23 mouse cellular contexts compared by ENCODE assay signal in the genomic region with DNA sequence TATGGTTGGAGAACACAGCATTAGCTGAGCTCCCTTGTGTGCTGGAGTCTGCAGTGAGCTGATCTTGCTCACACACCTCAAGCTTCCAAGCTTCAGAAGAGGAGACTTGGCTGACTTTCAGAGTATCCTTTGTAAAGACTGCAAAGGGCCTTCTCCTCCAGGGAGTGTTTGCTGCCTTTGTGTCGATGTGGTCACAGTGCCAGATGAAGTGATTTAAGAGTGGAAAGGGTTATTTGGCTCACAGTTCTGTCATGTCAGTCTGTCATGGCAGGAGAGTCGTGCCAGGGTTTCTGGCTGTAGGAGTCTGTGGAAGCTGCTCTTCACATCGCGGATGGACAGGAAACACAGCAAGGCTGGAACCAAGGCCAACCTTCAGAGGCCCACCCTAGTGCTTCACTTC.
A peak's percentile ranks its signal among the peaks of the same experiment; 100 is the strongest.
DNase-seq lines count a peak whose midpoint lies in the region; ATAC-seq and TF ChIP-seq lines count a peak whose summit lies in the region.
"Had no signal": no experiment of that assay in that cellular context is flagged by ENCODE, and none has a peak within 500 bp of the region (broad histone marks: within the 10 kb centered on the region; RNA-seq: fewer than 3 reads in every experiment).

No protein-coding gene starts in this region.

- H3K27me3 ChIP-seq in forebrain, embryonic 14.5 days (replicated peaks; ENCODE audit: control insufficient read depth, insufficient read depth, low read length), result no peaks in the 10 kb centered on the region
- no peaks in the 10 kb centered on the region for H3K27me3 ChIP-seq in forebrain, postnatal 0 days (ENCODE audit: insufficient read depth, low read length)
- H3K27me3 ChIP-seq in hindbrain, embryonic 16.5 days (replicated peaks; ENCODE audit: control insufficient read depth, insufficient read depth, low read length), result no peaks in the 10 kb centered on the region
- H3K27me3 ChIP-seq in hindbrain, embryonic 10.5 days (ENCODE audit: insufficient read depth, poor library complexity, severe bottlenecking), result no peaks in the 10 kb centered on the region
- H3K27me3 ChIP-seq: embryonic facial prominence, embryonic 12.5 days; forebrain, embryonic 13.5 days; Patski had no signal

- H3K4me3 ChIP-seq in forebrain, embryonic 14.5 days (ENCODE audit: low read depth, low read length), result no peak overlapping the region
- H3K4me3 ChIP-seq in forebrain, postnatal 0 days (ENCODE audit: low read depth, low read length), result no peak overlapping the region
- H3K4me3 ChIP-seq in hindbrain, embryonic 16.5 days (ENCODE audit: low read length), result no peak overlapping the region
- H3K4me3 ChIP-seq in hindbrain, embryonic 10.5 days, result no peak overlapping the region
- no peak overlapping the region for H3K4me3 ChIP-seq in left cerebral cortex, adult 2 months
- H3K4me3 ChIP-seq: embryonic facial prominence, embryonic 10.5 days; embryonic facial prominence, embryonic 12.5 days; forebrain, embryonic 13.5 days had no signal

- H3K9me3 ChIP-seq in forebrain, embryonic 14.5 days (replicated peaks; ENCODE audit: control insufficient read depth, low read length), result no peaks in the 10 kb centered on the region
- no peaks in the 10 kb centered on the region for H3K9me3 ChIP-seq in forebrain, postnatal 0 days (ENCODE audit: low read length)
- H3K9me3 ChIP-seq in hindbrain, embryonic 16.5 days (ENCODE audit: control insufficient read depth, low read length), result no peaks in the 10 kb centered on the region
- no peaks in the 10 kb centered on the region for H3K9me3 ChIP-seq in hindbrain, embryonic 10.5 days
- H3K9me3 ChIP-seq: embryonic facial prominence, embryonic 10.5 days; embryonic facial prominence, embryonic 12.5 days; forebrain, embryonic 13.5 days; G1E had no signal

- intact Hi-C loops in left cerebral cortex, adult 2 months (cut with DNase I), result no loop called here
- intact Hi-C loops in left cerebral cortex, postnatal 4 days (cut with DNase I), result no loop called here

- WGBS in forebrain, embryonic 14.5 days, result 77% methylated on average over 4 of the region's 4 CpGs
- 52% methylated on average over 4 of the region's 4 CpGs for WGBS in forebrain, postnatal 0 days
- 70% methylated on average over 4 of the region's 4 CpGs for WGBS in hindbrain, embryonic 16.5 days
- WGBS in hindbrain, embryonic 10.5 days, result 89% methylated on average over 4 of the region's 4 CpGs

- no peaks in the 10 kb centered on the region for H3K4me1 ChIP-seq in forebrain, embryonic 14.5 days (ENCODE audit: control insufficient read depth, insufficient read depth, low read length)
- H3K4me1 ChIP-seq in forebrain, postnatal 0 days (ENCODE audit: insufficient read depth), result no peaks in the 10 kb centered on the region
- H3K4me1 ChIP-seq in hindbrain, embryonic 16.5 days (ENCODE audit: control insufficient read depth, insufficient read depth, low read depth, low read length), result no peaks in the 10 kb centered on the region
- H3K4me1 ChIP-seq in hindbrain, embryonic 10.5 days (replicated peaks), result peaks cover 20% of the 10 kb centered on the region
- H3K4me1 ChIP-seq: embryonic facial prominence, embryonic 12.5 days had no signal

- H3K4me2 ChIP-seq in forebrain, embryonic 14.5 days (ENCODE audit: low read length), result no peak overlapping the region
- H3K4me2 ChIP-seq in forebrain, postnatal 0 days (ENCODE audit: low read depth), result no peak overlapping the region
- H3K4me2 ChIP-seq in hindbrain, embryonic 16.5 days (ENCODE audit: low read length), result no peak overlapping the region
- H3K4me2 ChIP-seq: embryonic facial prominence, embryonic 12.5 days; forebrain, embryonic 13.5 days had no signal

- DNase-seq in forebrain, embryonic 14.5 days (ENCODE audit: low spot score), result peak; percentile 16
- no peak for DNase-seq in forebrain, postnatal 0 days
- no peak for DNase-seq in hindbrain, embryonic 10.5 days (ENCODE audit: low spot score)
- no peak for DNase-seq in left cerebral cortex, adult 2 months (ENCODE audit: extremely low spot score in 1 of 2, low spot score in 2 of 2)
- DNase-seq in left cerebral cortex, postnatal 4 days, result no peak
- peak; percentile 53 for DNase-seq in brain, embryonic 14.5 days (ENCODE audit: low read depth)
- DNase-seq in thymus, postnatal 4 days, result no peak
- DNase-seq: adrenal gland, adult 8-10 months; adrenal gland, postnatal 14 days; B cell, adult 2 months; cerebellum, adult 11-12 months; cerebellum, adult 2 months; cerebellum, adult 9-10 months; cerebellum, postnatal 25 days had no signal

- no peak for ATAC-seq in forebrain, embryonic 14.5 days
- ATAC-seq in forebrain, postnatal 0 days, result no peak
- peak; percentile 15; the same call in 1 of the 2 replicates for ATAC-seq in hindbrain, embryonic 16.5 days
- ATAC-seq: activated CD4-positive, CD25-positive, alpha-beta regulatory T cell, adult 4 months; CD4-positive, CD25-positive, alpha-beta regulatory T cell, adult 4 months; forebrain, embryonic 13.5 days; forebrain, embryonic 16.5 days; Patski had no signal

- TF ChIP-seq POLR2A in brain, embryonic 14.5 days (IDR thresholded peaks at IDR 0.05; ENCODE audit: borderline replicate concordance, extremely low read depth, insufficient read depth, insufficient read length, poor library complexity, severe bottlenecking), result no peak

- no peak for TF ChIP-seq CTCF in forebrain, postnatal 0 days (IDR thresholded peaks at IDR 0.05; ENCODE audit: low read depth)
- no peak for TF ChIP-seq CTCF in left cerebral cortex, adult 2 months (IDR thresholded peaks at IDR 0.05)
- no peak for TF ChIP-seq CTCF in brain, embryonic 14.5 days (IDR thresholded peaks at IDR 0.05; ENCODE audit: borderline replicate concordance, extremely low read depth, insufficient read depth, insufficient read length)

- no peaks in the 10 kb centered on the region for H3K36me3 ChIP-seq in forebrain, embryonic 14.5 days (ENCODE audit: control insufficient read depth, insufficient read depth, low read length)
- H3K36me3 ChIP-seq in forebrain, postnatal 0 days (ENCODE audit: insufficient read depth), result peaks cover 6% of the 10 kb centered on the region; the same call in 1 of the 2 replicates
- H3K36me3 ChIP-seq in hindbrain, embryonic 16.5 days (ENCODE audit: control insufficient read depth, insufficient read depth, low read length), result peaks cover 5% of the 10 kb centered on the region
- H3K36me3 ChIP-seq in hindbrain, embryonic 10.5 days, result no peaks in the 10 kb centered on the region
- H3K36me3 ChIP-seq: embryonic facial prominence, embryonic 10.5 days; embryonic facial prominence, embryonic 12.5 days; G1E had no signal

- H3K27ac ChIP-seq in forebrain, embryonic 14.5 days (ENCODE audit: low read depth, low read length), result no peak overlapping the region
- no peak overlapping the region for H3K27ac ChIP-seq in forebrain, postnatal 0 days (ENCODE audit: low read depth, low read length)
- no peak overlapping the region for H3K27ac ChIP-seq in hindbrain, embryonic 16.5 days (ENCODE audit: low read depth, low read length)
- no peak overlapping the region for H3K27ac ChIP-seq in hindbrain, embryonic 10.5 days
- H3K27ac ChIP-seq in left cerebral cortex, adult 2 months, result 0 out of 2 replicates have a peak overlapping the region, but pooled peaks have one; percentile 26
- H3K27ac ChIP-seq: embryonic facial prominence, embryonic 10.5 days; embryonic facial prominence, embryonic 12.5 days; forebrain, embryonic 13.5 days had no signal

- no peak overlapping the region for H3K9ac ChIP-seq in forebrain, embryonic 14.5 days (ENCODE audit: low read length)
- H3K9ac ChIP-seq in forebrain, postnatal 0 days, result no peak overlapping the region
- H3K9ac ChIP-seq in hindbrain, embryonic 16.5 days (ENCODE audit: low read depth, low read length), result no peak overlapping the region
- H3K9ac ChIP-seq: embryonic facial prominence, embryonic 12.5 days; forebrain, embryonic 13.5 days had no signal

Comparison
In these comparisons a context has a peak if more than half of its experiments do, and no peak if none do; other contexts are left out.
1. DNase-seq: peak in forebrain, embryonic 14.5 days (single experiment) and brain, embryonic 14.5 days (single experiment); none in forebrain, postnatal 0 days (single experiment), hindbrain, embryonic 10.5 days (single experiment), left cerebral cortex, adult 2 months (0 of 2), left cerebral cortex, postnatal 4 days (single experiment) and thymus, postnatal 4 days (single experiment).